Mouse (Mus musculus): ENCODE measurements at regions not wholly inside any gene's neighbourhood (a gene's known extent, or its start where the extent isn't known, plus 50 kb on each side); places are given as distances from the start of the nearest gene placed in this dataset.

DNA sequence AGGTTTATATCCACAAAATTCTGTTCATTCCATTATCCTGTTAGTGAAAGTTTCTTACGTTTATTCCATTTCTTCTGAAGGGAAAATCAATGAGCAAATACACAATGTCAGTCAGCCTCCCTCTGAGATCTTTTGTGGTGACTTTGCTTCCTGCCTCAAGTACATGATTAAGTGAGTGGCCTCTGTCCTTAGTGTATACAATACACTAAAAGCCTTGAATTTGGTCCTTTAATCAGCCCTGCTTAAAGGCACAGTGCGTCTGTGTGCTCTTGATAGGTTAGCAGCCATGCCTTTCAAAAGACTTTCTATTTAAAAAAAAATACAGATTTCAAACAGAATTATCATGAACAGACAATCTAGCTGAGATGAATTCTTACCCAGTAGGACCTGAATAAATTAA, 695.5 kb downstream of the Mat2b start:
- no peak overlapping the region for H3K4me3 ChIP-seq (ENCODE audit: low read depth, low read length)
- DNase-seq: no peak
- no peaks in the 10 kb centered on the region for H3K36me3 ChIP-seq (replicated peaks; ENCODE audit: insufficient read depth, low read length)
- H3K9me3 ChIP-seq (ENCODE audit: low read length): no peaks in the 10 kb centered on the region
- no peak for ATAC-seq
- H3K9ac ChIP-seq (replicated peaks): no peak overlapping the region
- no peak for TF ChIP-seq CTCF (IDR thresholded peaks at IDR 0.05; ENCODE audit: low read depth)
- TF ChIP-seq EP300 (IDR thresholded peaks at IDR 0.05; ENCODE audit: low read depth): no peak
- H3K4me2 ChIP-seq (ENCODE audit: low read depth, low read length): no peak overlapping the region
- H3K4me1 ChIP-seq (ENCODE audit: insufficient read depth): no peaks in the 10 kb centered on the region
- no peak overlapping the region for H3K27ac ChIP-seq (ENCODE audit: low read depth)
- WGBS (ENCODE audit: insufficient replicate concordance): 39% methylated on average over 2 of the region's 2 CpGs
- H3K27me3 ChIP-seq (ENCODE audit: insufficient read depth, low read length): no peaks in the 10 kb centered on the region

DNA sequence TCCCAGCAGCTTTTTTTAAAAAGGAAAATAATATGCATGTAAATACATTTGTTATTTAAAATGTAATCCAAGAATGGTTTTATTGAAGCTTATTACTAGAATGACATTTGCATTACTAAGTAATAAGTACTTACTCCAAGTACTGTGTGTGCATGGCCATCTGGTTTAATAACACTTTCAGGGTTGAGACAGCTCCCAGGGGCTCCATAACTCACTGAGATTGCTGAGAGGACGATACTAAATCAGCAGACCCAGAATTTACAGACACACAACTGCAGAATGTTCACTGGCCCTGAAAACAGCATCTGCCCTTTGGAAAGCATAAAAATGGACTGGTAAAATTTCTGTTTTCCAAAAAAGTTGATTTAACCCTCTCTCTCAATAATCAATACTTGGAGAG, 696.4 kb downstream of the Mat2b start:
- no peaks in the 10 kb centered on the region for H3K36me3 ChIP-seq (replicated peaks; ENCODE audit: insufficient read depth, low read length)
- ATAC-seq (no peak), DNase-seq (no peak)
- 33% methylated on average over 1 of the region's 1 CpGs for WGBS (ENCODE audit: insufficient replicate concordance)
- H3K4me1 ChIP-seq (ENCODE audit: insufficient read depth): no peaks in the 10 kb centered on the region
- TF ChIP-seq CTCF (IDR thresholded peaks at IDR 0.05; ENCODE audit: low read depth): no peak
- no peak for TF ChIP-seq EP300 (IDR thresholded peaks at IDR 0.05; ENCODE audit: low read depth)
- no peak overlapping the region for H3K9ac ChIP-seq (replicated peaks)
- no peaks in the 10 kb centered on the region for H3K9me3 ChIP-seq (ENCODE audit: low read length)
- H3K4me2 ChIP-seq (ENCODE audit: low read depth, low read length): no peak overlapping the region
- H3K4me3 ChIP-seq (ENCODE audit: low read depth, low read length): no peak overlapping the region
- H3K27me3 ChIP-seq (ENCODE audit: insufficient read depth, low read length): no peaks in the 10 kb centered on the region
- H3K27ac ChIP-seq (ENCODE audit: low read depth): no peak overlapping the region

DNA sequence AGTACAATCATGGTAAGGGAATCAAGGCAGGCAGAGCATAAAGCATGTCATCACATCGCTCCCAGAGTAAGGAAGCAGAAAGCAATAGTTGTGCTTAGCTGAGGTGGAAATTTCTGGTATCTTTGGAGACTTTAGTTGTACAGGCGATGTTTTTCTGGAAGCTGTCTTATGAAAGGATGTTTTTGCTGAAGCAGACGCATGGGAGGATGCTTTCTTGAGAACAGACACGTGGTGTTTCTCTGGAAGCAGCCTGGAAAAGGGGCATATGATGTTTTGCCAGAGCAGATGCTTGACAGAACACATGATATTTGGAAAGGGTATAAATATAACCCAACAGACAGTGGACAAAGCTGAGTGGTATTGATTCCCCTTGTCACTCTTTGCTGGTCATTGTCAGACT, 722.4 kb downstream of the Mat2b start:
- no peak for DNase-seq
- Histone ChIP-seq H3K27me3 (ENCODE audit: insufficient read depth, low read length) (no peaks in the 10 kb centered on the region), H3K4me1 (ENCODE audit: insufficient read depth) (no peaks in the 10 kb centered on the region), H3K9me3 (ENCODE audit: low read length) (no peaks in the 10 kb centered on the region), H3K9ac (replicated peaks) (no peak overlapping the region), H3K36me3 (replicated peaks; ENCODE audit: insufficient read depth, low read length) (no peaks in the 10 kb centered on the region), H3K4me3 (ENCODE audit: low read depth, low read length) (no peak overlapping the region), H3K4me2 (ENCODE audit: low read depth, low read length) (no peak overlapping the region), H3K27ac (ENCODE audit: low read depth) (no peak overlapping the region)
- no peak for TF ChIP-seq CTCF (IDR thresholded peaks at IDR 0.05; ENCODE audit: low read depth)
- no peak for TF ChIP-seq EP300 (IDR thresholded peaks at IDR 0.05; ENCODE audit: low read depth)
- no peak for ATAC-seq
- WGBS (ENCODE audit: insufficient replicate concordance): 62% methylated on average over 4 of the region's 4 CpGs

DNA sequence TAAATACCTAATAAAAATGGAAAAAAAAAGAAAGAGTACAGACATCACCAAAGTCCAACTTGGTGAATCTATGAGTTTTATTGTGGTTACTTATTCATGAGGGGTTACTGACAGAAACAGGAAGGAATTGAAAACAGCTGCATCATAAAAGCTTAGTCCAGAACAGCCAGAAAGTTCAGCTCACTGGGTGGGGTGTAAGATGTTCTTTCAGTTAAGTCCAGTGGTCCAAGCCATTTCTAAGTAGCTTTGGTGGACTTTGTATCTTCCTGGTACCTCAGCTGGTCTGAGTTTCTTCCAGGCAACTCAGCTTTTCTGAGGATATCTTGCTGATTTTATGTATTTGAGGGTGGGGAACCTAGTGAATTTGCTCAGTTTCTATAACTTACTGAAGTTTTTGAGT, 731.3 kb downstream of the Mat2b start:
- ATAC-seq: no peak
- no peak overlapping the region for H3K4me3 ChIP-seq (ENCODE audit: low read depth, low read length)

DNA sequence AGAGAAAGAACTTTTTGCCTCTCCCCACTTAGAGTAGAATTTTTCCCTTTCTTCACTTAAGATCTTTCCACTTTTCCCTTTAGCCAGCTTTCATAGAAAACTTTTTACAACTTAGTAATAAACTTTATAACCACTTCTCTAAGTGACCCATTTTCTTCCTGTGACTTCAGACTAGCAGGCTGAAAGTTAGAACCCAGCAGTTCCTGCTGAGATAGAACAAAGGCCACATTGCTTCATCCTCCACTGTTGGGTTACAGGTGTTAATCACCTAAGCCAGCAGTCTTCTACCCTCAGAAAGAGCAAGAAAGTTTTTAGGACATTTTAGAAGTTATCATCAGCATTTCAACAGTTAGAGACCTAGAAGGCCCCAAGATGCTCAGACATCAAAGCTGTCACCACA, 740.6 kb downstream of the Mat2b start:
- Histone ChIP-seq H3K4me2 (ENCODE audit: low read depth, low read length) (no peak overlapping the region), H3K36me3 (replicated peaks; ENCODE audit: insufficient read depth, low read length) (no peaks in the 10 kb centered on the region), H3K9ac (replicated peaks) (no peak overlapping the region), H3K9me3 (ENCODE audit: low read length) (no peaks in the 10 kb centered on the region), H3K4me3 (ENCODE audit: low read depth, low read length) (no peak overlapping the region), H3K27ac (ENCODE audit: low read depth) (no peak overlapping the region), H3K27me3 (ENCODE audit: insufficient read depth, low read length) (no peaks in the 10 kb centered on the region), H3K4me1 (ENCODE audit: insufficient read depth) (no peaks in the 10 kb centered on the region)
- TF ChIP-seq EP300 (IDR thresholded peaks at IDR 0.05; ENCODE audit: low read depth): no peak
- no peak for TF ChIP-seq CTCF (IDR thresholded peaks at IDR 0.05; ENCODE audit: low read depth)
- no peak for DNase-seq
- no peak for ATAC-seq

More for the DNA sequence above, 731.3 kb downstream of the Mat2b start:
- Histone ChIP-seq H3K9ac (replicated peaks) (no peak overlapping the region), H3K27ac (ENCODE audit: low read depth) (no peak overlapping the region), H3K9me3 (ENCODE audit: low read length) (no peaks in the 10 kb centered on the region), H3K36me3 (replicated peaks; ENCODE audit: insufficient read depth, low read length) (no peaks in the 10 kb centered on the region), H3K4me2 (ENCODE audit: low read depth, low read length) (no peak overlapping the region), H3K4me1 (ENCODE audit: insufficient read depth) (no peaks in the 10 kb centered on the region), H3K27me3 (ENCODE audit: insufficient read depth, low read length) (no peaks in the 10 kb centered on the region)
- TF ChIP-seq CTCF (IDR thresholded peaks at IDR 0.05; ENCODE audit: low read depth) (no peak), EP300 (IDR thresholded peaks at IDR 0.05; ENCODE audit: low read depth) (no peak)
- no peak for DNase-seq

DNA sequence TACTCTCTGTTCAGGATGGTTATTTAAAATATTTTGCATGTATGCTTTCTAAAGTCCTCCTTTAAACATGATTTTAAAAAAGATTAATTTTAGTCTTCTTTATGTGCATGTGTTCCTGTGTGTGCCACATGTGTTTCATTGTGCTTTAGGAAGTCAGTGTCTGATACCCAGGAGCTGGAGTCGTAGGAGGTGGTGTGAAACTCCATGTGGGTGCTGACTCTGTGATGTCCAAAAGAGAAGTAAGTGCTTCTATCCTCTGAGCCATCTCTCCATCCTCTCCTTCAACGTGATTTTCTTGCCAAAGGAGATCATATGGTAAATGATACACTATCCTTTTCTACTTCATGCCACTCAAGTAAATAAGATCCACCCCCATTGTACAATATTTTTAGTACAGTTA, 750.8 kb downstream of the Mat2b start:
- H3K4me3 ChIP-seq (ENCODE audit: low read depth, low read length): no peak overlapping the region
- TF ChIP-seq CTCF (IDR thresholded peaks at IDR 0.05; ENCODE audit: low read depth) (no peak), EP300 (IDR thresholded peaks at IDR 0.05; ENCODE audit: low read depth) (no peak)
- DNase-seq (no peak), ATAC-seq (no peak)
- no peak overlapping the region for H3K4me2 ChIP-seq (ENCODE audit: low read depth, low read length)
- no peaks in the 10 kb centered on the region for H3K9me3 ChIP-seq (ENCODE audit: low read length)
- 55% methylated on average over 2 of the region's 2 CpGs for WGBS (ENCODE audit: insufficient replicate concordance)
- no peaks in the 10 kb centered on the region for H3K36me3 ChIP-seq (replicated peaks; ENCODE audit: insufficient read depth, low read length)
- no peaks in the 10 kb centered on the region for H3K27me3 ChIP-seq (ENCODE audit: insufficient read depth, low read length)
- H3K9ac ChIP-seq (replicated peaks): no peak overlapping the region
- H3K4me1 ChIP-seq (ENCODE audit: insufficient read depth): no peaks in the 10 kb centered on the region
- H3K27ac ChIP-seq (ENCODE audit: low read depth): no peak overlapping the region

DNA sequence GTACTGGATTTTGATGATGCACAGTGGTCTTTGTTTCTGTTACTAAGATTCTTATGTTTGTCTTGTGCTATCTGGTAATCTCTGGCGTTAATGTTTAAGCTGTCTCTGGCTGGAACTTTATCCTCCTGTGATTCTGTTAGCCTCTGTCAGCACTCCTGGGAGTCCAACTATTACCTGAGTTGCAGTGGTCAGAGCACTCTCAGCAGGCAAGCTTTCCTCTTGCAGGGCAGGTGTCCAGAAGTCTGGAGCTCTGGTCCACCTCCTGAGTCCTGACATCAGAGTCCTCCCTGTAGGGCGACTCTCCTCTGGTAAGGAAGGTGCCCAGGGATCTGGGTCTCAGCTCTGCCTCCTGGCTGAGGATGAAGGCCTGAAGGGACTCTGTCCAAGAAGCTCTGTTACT, 760.8 kb downstream of the Mat2b start:
- Histone ChIP-seq H3K9me3 (ENCODE audit: low read length) (no peaks in the 10 kb centered on the region), H3K4me1 (ENCODE audit: insufficient read depth) (no peaks in the 10 kb centered on the region), H3K9ac (replicated peaks) (no peak overlapping the region), H3K36me3 (replicated peaks; ENCODE audit: insufficient read depth, low read length) (no peaks in the 10 kb centered on the region), H3K27me3 (ENCODE audit: insufficient read depth, low read length) (no peaks in the 10 kb centered on the region), H3K27ac (ENCODE audit: low read depth) (no peak overlapping the region), H3K4me2 (ENCODE audit: low read depth, low read length) (no peak overlapping the region), H3K4me3 (ENCODE audit: low read depth, low read length) (no peak overlapping the region)
- TF ChIP-seq CTCF (IDR thresholded peaks at IDR 0.05; ENCODE audit: low read depth): no peak
- TF ChIP-seq EP300 (IDR thresholded peaks at IDR 0.05; ENCODE audit: low read depth): no peak
- ATAC-seq (no peak), DNase-seq (no peak)
- WGBS (ENCODE audit: insufficient replicate concordance): 52% methylated on average over 2 of the region's 2 CpGs

Measured in liver, postnatal 0 days (tissue).